Mouse (Mus musculus): Measurements from ENCODE around the gene Oas3.

Gene Oas3

DNA sequence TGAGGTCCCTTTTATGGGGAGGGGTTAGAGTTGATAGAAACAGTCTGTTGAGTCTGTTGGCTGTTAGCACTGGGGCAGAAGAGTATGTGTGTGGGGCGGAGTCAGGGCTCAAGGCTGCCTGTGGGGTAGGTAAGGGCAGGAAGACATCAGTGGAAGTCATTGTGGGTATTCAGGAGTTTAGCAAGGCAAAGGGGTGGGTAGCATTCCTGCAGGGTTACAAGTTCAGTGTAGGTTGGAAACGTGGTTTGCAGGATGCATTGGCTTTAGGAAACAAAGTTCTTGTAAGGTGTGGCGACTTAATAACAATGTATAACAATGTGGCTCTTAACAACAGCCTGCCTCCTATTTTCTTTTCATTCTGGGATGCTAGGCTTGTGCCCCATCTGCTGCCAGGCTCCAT, 26.3 kb downstream of the Oas3 start:
- no peak for DNase-seq

DNA sequence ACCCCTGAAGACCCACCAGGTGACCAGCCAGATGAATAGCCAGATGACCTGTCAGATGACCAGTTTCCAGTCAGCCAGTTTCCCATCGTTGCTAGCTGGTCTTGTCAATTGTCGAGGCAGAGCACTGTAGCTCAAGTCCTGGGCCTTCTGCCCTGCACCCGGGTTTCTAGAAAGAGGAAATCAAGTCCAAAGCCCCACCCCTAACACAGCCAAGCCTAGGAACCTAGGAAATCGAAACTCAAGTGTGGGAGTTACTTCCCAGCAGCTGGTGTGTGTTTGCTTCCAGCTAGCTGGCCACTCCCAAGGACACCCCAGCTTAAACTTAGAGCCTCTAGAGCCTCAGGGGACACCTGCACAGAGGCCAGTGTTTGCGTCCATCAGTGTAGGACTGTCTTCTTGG, 27.8 kb downstream of the Oas3 start, which contains the start of gene Oas2:
TSS of gene Oas2 (minus strand) at position 166 of the 400 bp plus-strand sequence.
- DNase-seq, result no peak

DNA sequence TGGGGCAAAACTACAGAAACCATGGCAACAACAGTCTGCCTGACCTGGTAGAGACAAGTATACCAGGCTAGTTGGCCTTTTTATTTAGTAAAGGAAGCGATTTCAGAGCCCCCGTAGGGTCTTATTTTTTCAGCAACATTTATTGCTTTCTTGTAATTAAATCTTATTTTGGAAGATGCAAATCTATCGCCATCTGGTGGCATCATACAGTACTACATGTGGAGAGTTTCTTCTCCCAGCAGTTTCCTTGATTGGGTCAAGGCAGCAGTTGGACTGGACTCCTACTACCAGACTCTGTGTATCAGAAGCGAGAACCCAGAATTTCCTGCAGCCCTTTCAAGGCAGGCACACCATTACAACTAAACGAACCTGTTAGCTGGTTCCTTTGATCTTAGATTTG, 31.0 kb downstream of the Oas3 start:
- DNase-seq, result peak; percentile 59

DNA sequence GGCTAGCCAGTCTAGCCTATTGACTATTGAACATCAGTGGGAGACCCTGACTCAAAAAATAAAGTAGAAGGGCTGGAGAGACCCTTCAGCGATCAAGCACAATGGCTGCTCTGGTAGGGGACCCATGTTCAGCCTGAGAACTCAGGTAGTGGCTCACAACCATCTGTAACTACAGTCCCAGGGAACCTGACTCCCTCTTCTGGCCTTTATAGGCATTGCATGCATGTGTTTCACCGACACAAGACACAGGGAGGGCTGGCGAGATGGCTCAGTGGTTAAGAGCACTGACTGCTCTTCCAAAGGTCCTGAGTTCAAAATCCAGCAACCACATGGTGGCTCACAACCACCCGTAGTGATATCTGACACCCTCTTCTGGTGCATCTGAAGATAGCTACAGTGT, 35.3 kb downstream of the Oas3 start:
- peak; percentile 68 for DNase-seq

DNA sequence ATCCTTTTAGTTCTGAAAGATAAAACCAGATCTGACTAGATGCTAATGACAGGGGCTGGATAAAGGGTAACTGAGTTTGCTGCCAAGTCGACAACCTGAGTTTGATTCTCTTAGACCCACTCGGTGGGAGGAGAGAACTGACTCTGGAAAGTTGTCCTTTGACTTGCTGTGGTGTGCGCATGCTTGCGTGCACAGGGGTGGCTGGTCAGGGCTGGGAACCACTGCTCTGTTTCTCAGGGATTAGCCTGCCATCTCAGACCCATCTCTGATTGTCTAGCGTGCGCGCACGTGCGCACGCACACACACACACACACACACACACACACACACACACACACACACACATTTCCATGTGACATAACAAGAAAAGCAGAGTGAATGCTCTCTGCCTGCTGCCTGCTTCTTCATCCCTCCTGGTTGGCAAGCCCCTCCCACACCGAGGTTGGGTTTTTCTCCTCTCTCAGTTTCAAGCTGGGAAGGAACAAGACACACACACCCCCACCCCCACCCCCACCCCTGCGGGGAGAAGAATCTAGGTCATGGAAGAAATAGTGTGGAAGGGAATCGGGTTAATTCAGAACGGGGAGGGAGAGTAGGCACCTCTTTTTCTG, 43.0 kb downstream of the Oas3 start:
- no peak for DNase-seq

DNA sequence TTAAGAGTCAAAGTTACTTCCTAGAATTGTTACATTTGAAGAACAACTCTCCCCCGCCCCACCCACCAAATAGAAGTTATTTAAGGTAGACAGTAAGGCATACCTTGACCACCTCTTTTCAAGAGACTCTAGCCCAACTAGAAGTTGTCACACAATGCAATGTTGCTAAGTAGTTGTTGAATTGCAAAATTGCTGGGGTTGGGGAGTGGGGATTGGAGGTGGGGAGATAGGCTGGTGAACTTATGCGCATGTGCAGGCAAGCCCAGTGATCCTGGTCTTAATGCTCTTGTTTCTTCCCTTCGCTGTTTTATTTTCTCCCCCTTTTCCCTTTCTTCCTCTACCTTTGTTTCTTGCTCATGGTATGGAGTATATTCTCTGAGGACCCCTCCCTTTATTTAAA, 43.8 kb downstream of the Oas3 start:
- no peak for DNase-seq

DNA sequence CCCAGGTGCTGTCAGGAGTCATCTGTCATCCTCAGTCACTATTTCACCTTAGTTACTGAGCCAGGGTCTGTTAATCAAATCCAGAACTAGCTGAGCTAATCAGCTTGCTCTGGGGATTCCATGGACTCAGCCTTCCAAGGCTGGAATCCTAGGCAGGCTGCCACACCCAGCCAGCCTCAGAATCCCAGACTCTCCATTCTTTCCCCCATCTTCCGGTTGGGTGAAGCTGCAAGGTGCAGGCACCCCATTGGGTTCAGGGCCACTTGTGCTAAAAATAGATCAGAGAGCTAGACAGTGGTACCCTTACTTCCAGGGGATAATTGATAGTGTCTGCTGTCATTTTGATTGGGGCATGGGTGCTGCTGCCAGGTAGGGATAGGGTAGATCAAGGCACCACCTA, 44.7 kb downstream of the Oas3 start:
- DNase-seq, result no peak

DNA sequence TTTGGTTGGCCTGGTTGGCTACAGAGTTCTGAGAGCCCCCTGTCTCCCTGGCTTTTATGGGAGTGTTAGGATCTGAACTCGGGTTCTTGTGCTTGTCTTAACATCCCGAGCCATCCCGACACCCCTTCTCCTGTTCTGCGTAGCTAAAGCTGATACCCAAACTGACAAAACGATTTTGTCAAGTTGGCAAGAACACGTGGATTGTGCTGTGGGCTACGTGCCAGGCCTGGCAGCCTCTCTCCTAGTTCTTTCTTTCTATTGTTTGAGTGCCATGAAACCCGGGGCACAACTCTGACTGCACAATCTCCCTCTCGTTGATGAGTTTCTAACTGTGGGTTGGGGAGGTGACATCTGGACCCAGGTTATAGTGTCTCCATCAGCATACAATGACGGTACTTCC, 48.1 kb downstream of the Oas3 start:
- no peak for DNase-seq

DNA sequence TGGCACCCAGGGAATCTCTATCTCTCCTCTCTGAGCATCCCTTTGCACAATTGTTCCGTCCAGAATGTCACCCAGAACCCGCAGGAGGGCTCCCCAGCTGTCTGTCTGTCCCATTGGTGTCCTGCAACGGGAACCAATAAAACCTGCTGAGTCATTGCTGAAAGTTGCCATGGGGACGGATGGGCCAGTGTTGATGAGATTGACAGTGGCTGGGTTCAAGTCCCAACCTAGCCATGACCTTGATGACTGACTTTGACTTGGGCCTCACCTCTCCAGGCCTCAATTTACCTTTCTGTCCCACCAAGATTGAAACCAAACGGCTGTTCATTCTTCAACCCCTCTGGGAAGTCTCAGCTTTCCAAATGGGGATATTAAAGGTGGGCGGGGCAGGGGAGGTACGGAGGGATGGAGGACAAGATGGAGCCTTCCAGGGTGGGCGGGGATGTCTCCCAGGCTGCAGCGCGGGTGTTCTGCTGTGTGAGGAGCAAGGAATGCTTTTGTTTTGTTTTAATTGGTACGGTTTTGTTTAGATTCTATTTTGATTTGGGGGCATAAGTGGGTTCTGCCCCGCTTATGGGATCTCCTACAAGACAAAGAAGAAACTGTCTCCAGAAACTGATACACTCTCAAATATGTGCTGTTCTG, 51.5 kb downstream of the Oas3 start:
- no peak for DNase-seq

DNA sequence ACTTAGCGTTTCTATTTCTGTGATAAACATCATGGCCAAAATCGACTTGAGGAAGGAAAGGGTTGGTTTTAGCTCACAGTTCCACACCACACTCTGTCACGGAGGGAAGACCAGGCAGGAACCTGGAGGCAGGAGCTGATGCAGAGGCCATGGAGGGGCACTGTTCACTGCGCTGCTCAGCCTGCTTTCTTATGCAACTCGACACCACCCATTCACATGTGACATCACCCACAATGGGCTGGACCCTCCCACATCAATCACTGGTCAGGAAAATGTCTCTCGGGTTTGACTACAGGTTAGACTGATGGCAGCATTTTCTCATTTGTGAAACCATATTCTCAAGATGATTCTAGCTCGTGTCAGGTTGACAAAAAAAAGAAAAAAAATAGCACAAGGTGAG, 56.5 kb downstream of the Oas3 start:
- DNase-seq, result no peak

DNA sequence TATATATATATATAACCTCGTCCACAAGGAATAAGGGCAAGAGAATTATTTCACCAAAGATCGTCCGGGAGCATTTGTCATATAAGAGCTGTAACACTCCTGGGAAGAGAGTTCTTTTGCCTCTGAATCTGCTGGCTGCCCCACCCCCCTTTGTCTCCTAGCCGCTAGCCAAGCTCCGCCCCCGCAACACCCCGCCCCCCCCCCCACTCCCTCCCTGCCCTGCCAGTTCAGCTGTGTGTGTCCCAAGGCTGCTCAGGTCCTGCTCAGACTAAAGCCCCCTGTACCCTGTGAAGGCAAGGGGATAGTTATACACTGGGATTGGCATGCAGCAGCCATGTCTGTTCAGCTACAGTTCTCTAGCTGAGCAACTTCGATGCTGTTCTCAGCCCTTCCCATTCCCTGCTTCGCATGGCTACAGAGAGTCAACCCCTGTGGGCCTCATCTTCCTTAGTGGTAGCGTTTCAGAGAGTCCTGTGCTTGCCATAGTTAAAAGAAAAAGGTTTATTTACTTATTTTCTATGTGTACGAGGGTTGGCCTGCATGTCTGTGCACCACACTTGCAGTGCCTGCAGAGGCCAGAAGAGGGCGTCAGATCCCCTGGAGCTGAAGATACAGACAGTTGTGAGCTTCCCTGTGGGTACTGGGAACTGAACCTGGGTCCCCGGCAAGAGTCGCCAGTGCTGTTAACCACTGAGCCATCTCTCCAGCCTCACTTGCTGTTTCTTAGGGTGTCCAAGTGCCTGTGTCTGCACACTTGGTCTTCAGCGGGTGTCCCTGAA, 58.7 kb downstream of the Oas3 start:
- no peak for DNase-seq

DNA sequence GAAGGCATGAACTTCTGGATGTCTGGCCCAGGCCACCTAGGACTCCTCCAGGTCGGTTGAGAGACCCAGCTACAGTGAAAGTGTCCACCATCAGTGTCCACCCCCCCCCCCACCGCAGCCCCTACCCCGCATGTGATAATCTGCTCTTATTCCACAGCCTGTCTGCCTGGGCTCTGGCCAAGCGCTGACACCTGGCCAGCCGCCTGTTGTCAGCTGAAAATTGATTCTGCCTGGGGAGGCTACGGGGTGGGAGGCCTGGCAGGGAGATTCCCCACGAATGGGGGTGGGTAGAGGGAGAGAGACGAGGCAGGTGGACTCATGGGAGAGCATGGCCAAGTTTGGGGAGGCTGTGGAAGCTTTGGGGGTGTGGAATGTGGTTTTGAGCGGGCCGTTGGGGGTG, 60.3 kb downstream of the Oas3 start:
- DNase-seq, result no peak

DNA sequence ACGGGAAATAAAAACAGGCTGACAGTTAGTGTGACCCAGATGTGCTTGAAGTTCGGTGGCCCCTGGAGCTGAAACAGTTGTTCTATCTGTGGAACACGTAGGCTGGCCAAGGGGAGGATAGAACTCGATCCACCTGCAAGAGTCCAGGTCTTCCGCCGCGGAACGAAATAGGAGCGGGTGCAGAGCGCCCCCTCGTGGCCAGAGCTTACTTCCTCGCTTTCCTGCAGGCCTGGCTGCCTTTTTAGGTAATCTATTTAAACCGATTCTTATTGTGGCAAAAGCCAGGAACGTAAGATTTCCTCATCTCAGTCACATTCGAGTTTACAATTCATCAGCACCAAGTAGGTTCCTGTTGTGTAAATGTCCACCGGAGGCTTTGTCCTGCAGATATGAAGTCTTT, 63.1 kb downstream of the Oas3 start:
- peak; percentile 86 for DNase-seq

DNA sequence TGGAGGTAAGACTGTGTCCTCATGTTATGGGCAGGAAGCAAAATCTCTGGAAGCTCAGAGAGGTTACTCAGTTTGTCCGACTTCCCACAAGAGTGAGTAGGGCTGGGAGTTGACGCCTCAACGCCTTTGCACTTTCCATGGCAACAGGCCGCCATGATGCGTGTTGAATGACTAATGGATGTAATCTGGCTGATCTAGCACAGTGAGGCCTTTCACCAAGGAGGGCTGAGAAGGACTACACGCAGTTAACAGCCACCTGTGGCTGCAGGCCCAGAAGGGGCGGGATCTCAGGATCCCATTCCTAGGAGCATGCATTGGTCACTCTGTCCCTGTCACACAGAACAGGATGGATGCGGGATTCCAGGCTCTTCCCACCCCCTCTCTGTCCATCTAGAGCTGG, 64.7 kb downstream of the Oas3 start:
- DNase-seq, result no peak

DNA sequence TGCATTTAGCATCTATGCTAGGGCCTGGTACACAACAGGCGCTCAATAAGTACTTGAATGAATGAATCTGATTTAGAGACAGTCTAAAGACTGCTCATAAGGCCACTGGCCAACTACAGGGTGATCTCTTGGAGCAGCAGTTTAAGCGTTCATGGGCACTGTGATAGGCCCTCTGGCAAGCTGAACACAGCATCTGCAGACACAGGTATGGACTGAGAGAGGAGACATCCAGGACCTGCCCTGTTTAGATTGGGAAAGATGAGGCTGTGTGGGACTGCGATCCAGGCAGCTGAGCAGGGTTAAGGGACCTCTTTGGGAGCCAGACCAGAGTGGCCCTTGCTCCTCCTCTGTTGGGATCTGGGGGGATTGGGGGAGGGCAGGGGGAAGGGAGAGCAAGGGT, 65.6 kb downstream of the Oas3 start, which contains the start of gene Dtx1:
TSS of gene Dtx1 (minus strand) at position 101 of the 400 bp plus-strand sequence.
- no peak for DNase-seq

DNA sequence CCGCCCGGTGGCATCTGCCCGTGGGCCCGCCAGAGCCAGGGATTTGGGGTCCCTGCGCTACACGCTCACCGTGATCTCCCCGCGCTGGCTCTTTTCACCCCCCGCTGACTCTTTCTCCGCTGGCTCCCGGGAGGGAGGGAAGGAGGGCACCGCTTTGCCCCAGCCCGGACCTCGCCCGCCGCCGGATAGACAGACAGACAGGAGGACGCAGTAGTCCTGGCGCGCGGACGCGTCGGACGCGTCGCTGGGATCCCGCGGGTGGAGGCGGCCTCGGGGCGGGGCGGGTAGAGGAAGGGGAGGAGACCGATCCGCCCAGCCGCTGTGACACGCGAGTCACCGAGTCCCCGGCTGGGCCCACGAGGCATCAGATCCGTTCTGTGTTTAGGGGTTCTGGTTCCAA, 66.0 kb downstream of the Oas3 start:
- peak; percentile 75 for DNase-seq

DNA sequence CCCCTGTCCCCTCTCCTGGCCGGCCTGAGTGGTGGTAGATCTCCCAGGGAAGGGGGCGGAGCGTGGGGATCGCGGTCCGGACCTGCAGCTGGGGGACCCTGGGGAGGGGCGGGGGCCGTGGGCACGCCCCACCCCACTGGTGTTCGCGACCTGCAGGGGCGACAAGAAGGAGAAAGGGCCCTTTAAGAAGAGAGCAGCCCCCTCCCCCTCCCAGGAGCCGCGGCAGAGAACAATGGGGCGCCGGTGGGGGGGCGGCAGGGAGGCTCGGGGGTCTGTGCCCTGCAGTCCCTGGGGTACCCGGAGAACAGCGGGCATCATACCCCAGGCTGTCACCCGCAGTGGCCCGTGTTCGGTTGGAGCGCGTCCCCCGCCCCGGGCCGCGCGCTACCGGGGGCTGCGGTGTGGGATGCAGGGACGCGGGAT, 66.6 kb downstream of the Oas3 start:
- peak; percentile 16 for DNase-seq

DNA sequence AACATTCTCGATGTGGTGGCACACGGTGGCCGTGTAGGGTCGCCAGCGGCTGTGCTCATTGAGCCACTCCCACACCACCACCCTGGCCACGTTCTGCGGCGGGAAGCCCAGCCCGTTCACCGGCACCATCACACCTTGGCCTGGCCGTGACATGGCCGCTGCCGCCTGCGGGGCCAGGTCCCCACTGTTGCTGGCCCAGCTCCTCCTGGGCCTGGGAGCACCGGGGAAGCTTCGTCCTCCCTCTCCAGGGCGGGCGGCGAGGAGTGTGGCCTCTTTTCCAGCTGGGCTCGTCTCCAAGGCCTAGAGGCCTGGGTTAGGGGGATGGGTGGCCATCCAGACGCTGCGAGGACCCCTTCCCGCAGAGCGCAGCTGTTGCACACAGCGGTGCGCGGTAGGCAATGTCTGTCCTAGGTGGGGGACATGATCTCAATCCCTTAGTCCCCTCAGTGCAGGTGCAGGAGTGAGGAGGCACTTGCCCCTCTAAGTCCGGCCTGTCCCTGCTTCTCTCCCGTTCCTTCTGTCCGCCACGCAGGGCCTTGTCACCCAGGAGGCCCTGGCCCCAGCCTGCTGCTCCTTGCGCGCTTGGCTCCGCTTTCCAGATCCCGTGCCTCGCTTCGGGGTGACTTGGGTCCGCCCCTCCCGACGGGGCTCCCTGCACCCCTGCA, 67.2 kb downstream of the Oas3 start:
- peak; percentile 20 for DNase-seq

DNA sequence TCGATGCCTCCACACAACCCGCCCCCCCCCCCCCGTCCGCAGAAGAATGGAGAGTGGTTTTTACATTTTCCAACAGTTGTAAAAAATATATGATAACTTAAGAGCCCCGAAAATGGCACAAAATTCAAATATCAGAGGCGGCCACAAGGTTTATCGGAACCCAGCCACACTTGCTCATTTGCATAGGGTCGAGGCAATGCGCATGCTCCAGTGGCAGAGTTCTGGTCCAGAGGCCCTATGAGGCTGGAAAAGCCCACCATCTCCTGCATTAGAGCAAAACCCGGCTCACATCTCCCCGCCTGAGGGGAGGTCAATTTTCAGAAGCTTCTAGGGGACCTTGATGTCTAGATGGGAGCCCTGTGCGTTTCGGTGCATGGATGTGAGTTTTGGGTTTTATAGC, 70.5 kb downstream of the Oas3 start:
- DNase-seq, result no peak

DNA sequence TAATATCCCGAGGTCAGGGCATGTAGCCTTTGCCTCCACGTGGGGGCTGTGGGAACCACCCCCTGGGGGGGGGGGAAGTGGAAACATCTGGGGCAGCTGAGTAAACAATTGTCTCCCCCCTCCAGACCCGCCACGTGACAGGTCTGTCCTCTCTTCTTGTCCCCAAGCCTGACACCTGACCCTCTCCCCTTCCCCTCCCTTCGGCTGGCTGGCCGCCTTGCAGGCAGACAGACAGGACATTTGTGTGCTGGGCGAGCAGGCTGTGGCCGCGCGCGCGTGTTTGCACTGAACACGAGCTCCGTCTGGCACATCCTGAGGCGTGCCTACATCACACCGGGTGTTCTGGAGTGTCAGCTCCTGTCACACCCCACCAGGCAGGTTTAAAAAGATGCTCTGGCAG, 70.9 kb downstream of the Oas3 start:
- no peak for DNase-seq

DNA sequence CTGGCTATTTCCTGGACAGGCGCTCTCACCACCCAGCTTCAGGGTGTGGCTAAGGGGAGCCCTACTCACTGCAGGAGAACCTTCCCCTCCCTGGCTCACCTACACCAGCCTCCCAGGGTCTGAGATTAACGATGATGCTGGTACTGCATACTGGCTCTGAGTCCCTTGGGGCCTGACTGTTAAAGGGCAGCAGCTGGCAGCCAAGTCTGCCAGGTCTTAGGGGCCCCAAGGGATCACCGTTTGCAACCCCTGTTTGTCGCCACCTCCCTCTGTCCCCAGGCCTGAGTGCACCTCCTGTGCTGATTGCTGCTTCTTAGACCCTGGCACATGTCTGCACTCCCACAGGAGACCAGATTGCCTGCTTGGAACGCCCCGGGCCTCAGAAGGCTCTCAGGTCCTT, 73.0 kb downstream of the Oas3 start:
- no peak for DNase-seq

DNA sequence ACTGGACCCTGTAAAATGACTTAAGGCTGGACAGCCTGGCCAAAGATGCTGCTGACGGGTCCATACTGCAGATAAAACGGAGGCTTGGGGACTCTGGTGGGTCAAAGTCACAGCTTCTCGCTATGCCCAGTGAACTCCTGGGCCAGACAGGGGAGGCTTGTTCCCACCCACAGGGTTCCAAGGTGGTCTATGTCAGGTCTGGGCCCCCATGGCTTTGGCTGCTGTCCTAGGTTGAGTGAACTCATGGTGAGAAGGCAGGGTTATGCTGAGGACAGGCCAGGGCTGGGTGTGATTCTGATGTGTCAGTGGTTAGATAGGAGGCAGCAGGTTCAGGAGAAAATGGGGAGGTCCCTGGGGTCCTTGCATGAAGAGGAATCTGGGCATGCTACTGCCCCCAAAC, 73.8 kb downstream of the Oas3 start:
- no peak for DNase-seq

Measured in thymus, postnatal 25 days (tissue).